20 mouse cellular contexts compared by ENCODE assay signal in the genomic region with DNA sequence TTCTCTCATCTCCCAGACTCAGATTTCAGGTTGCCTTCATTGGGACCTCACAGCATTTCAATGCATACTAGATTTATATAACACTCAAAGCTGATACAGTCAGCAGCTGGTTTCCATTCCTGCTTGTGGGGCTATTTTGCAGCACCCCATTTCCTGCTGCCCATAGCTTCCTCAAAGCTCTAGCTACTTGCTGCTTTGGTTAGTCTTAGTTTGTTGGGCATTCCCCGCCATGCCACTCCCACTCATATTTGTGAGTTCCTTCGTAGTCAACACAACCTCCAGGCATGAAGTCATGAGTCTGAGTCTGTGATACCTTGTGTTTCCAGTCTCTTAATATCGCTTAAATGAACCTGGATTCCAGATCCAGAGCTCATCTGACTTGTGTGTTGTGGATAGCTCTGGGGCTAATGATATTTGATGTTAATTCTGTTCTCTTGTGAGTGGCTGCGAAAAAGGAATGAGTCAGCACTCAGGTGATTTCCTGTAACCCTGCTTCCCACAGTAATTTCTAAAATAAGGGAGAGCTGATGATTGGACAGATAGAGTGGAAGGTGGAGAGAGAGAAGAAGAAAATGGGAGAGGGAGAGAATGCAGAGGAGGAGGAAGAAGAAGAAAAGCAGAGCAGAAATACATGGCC. TPM values are rescaled to one million over a fixed set of nuclear protein-coding genes. Genes with fewer than 3 reads are reported as not detected.
DNase-seq lines count a peak whose midpoint lies in the region; ATAC-seq and TF ChIP-seq lines count a peak whose summit lies in the region.
"Had no signal": no experiment of that assay in that cellular context is flagged by ENCODE, and none has a peak within 500 bp of the region (broad histone marks: within the 10 kb centered on the region; RNA-seq: fewer than 3 reads in every experiment).

No protein-coding gene starts in this region.

- WGBS in spleen, adult 2 months = 28% methylated on average over 4 of the region's 4 CpGs

- peak; percentile 72 for ATAC-seq in megakaryocyte, adult 5-6 weeks (ENCODE audit: poor library complexity, severe bottlenecking)
- ATAC-seq: forebrain, postnatal 0 days; midbrain, embryonic 15.5 days had no signal

- no peaks in the 10 kb centered on the region for H3K36me3 ChIP-seq in spleen, adult 2 months (ENCODE audit: control insufficient read depth, insufficient read depth, low read length)
- H3K36me3 ChIP-seq: embryonic facial prominence, embryonic 13.5 days; heart, embryonic 10.5 days; midbrain, embryonic 15.5 days had no signal

- peak; percentile 14 to 30 for DNase-seq in spleen, adult 2 months (ENCODE audit: low read depth in 1 of 2, low spot score in 2 of 2)
- DNase-seq in spleen, adult 18-20 months = no peak
- DNase-seq in left cerebral cortex, postnatal 36 days (ENCODE audit: low spot score in 2 of 2) = no peak
- DNase-seq in layer of hippocampus, adult 11-12 months (ENCODE audit: low spot score) = no peak
- DNase-seq in testis, postnatal 14 days (ENCODE audit: low spot score) = no peak
- DNase-seq: adrenal gland, postnatal 14 days; cerebellum, adult 9-10 months; forebrain, postnatal 0 days; heart, postnatal 14 days; kidney, adult 11 months; kidney, postnatal 10 days; lung, adult 2 months; right cerebral cortex, adult 18-20 months; thymus, adult 18-20 months had no signal

- H3K27me3 ChIP-seq in spleen, adult 2 months (ENCODE audit: control insufficient read depth, insufficient read depth, low read length) = no peaks in the 10 kb centered on the region
- H3K27me3 ChIP-seq: embryonic facial prominence, embryonic 13.5 days; midbrain, embryonic 15.5 days had no signal

- no peak overlapping the region for H3K4me3 ChIP-seq in spleen, adult 2 months (ENCODE audit: extremely low read depth, insufficient read depth, insufficient read length)
- no peak overlapping the region for H3K4me3 ChIP-seq in bone marrow macrophage, adult 2 months (ENCODE audit: insufficient read depth, low read length)
- H3K4me3 ChIP-seq: embryonic facial prominence, embryonic 13.5 days; heart, embryonic 10.5 days; midbrain, embryonic 15.5 days had no signal

- intact Hi-C loops in left cerebral cortex, postnatal 36 days (cut with DNase I) = no loop called here

- no peak for TF ChIP-seq CTCF in spleen, adult 2 months (IDR thresholded peaks at IDR 0.05; ENCODE audit: extremely low read depth, insufficient read depth, insufficient read length, insufficient replicate concordance)
- TF ChIP-seq CTCF in bone marrow macrophage, adult 2 months (IDR thresholded peaks at IDR 0.05; ENCODE audit: low read depth, low read length) = no peak

- peaks cover 6% of the 10 kb centered on the region for H3K4me1 ChIP-seq in spleen, adult 2 months (ENCODE audit: control insufficient read depth, insufficient read depth, insufficient read length)
- peaks cover 21% of the 10 kb centered on the region for H3K4me1 ChIP-seq in bone marrow macrophage, adult 2 months (ENCODE audit: control insufficient read depth, insufficient read depth, low read length)
- H3K4me1 ChIP-seq: embryonic facial prominence, embryonic 13.5 days; heart, embryonic 10.5 days; midbrain, embryonic 15.5 days had no signal

- no peak for TF ChIP-seq POLR2A in spleen, adult 2 months (IDR thresholded peaks at IDR 0.05; ENCODE audit: low read depth, low read length)
- TF ChIP-seq POLR2A in bone marrow macrophage, adult 2 months (IDR thresholded peaks at IDR 0.05; ENCODE audit: borderline replicate concordance, low read depth, low read length) = no peak

- no peak overlapping the region; the same call in 1 of the 2 replicates for H3K27ac ChIP-seq in spleen, adult 2 months (ENCODE audit: insufficient read depth, low read length)
- H3K27ac ChIP-seq in bone marrow macrophage, adult 2 months (ENCODE audit: insufficient read depth, low read depth, low read length) = peak overlapping the region; percentile 94
- H3K27ac ChIP-seq: embryonic facial prominence, embryonic 13.5 days; heart, embryonic 10.5 days; hindbrain, embryonic 14.5 days; midbrain, embryonic 15.5 days had no signal

RNA-seq across cellular contexts. Expression of gene Stard3nl, which starts 22.4 kb away (rescaled TPM):
- 9.7 and 11.0 TPM in 2 replicates for polyA plus RNA-seq in spleen, adult 2 months (2012; rRNA removed)
- polyA plus RNA-seq in bone marrow macrophage, adult 2 months (2012; ENCODE audit: insufficient read depth, insufficient read length, missing spikeins) = 113 and 149 TPM in 2 replicates
- 109 and 113 TPM in 2 replicates for total RNA-seq in megakaryocyte, adult 5-6 weeks (2015)
- total RNA-seq in megakaryocyte, adult 5-6 weeks (2017) = 65.5 and 72.3 TPM in 2 replicates
- total RNA-seq in left cerebral cortex, postnatal 36 days (2021) = 10 to 100 TPM; 58.6 to 64.1 TPM

Comparison
In these comparisons a context has a peak if more than half of its experiments do, and no peak if none do; other contexts are left out.
1. DNase-seq: peak in spleen, adult 2 months (2 of 2); none in spleen, adult 18-20 months (0 of 2), left cerebral cortex, postnatal 36 days (0 of 2), layer of hippocampus, adult 11-12 months (single experiment) and testis, postnatal 14 days (single experiment).